Mouse (Mus musculus) forebrain, postnatal 0 days (tissue): ENCODE results near the gene Arid3a. TPM values are rescaled to one million over a fixed set of nuclear protein-coding genes. Genes with fewer than 3 reads are reported as not detected.

Source experiments
- ATAC-seq: fragments of 200-750 bp; cut with Nextera tagmentation; 2 replicates; pipeline ENCODE4 v1.8.0; 2017; ENCODE audit warnings: mild to moderate bottlenecking, moderate library complexity
- DNase-seq: peaks from one replicate; pipeline ENCODE4 v3.0.0-alpha.2; 2015
- H3K27ac ChIP-seq: fragments of 300-500 bp; sonication (generic); 2 replicates; pipeline ENCODE4 v1.5.1; 2014; ENCODE audit warnings: low read depth, mild to moderate bottlenecking, antibody characterized with exemption, low read length, moderate library complexity, mixed read lengths
- H3K27me3 ChIP-seq: fragments of 300-500 bp; sonication (generic); 2 replicates; pipeline ENCODE4 v1.6.1; 2014; ENCODE audit warnings: mild to moderate bottlenecking, low read length, mixed read lengths; ENCODE audit not compliant: insufficient read depth
- H3K36me3 ChIP-seq: fragments of 300-500 bp; sonication (generic); 2 replicates; pipeline ENCODE4 v1.6.1; 2014; ENCODE audit warnings: mild to moderate bottlenecking, moderate library complexity; ENCODE audit not compliant: insufficient read depth
- H3K4me1 ChIP-seq: fragments of 300-500 bp; sonication (generic); 2 replicates; pipeline ENCODE4 v1.6.1; 2014; ENCODE audit warnings: antibody characterized with exemption; ENCODE audit not compliant: insufficient read depth
- H3K4me2 ChIP-seq: fragments of 300-500 bp; sonication (generic); 2 replicates; pipeline ENCODE4 v1.6.1; 2014; ENCODE audit warnings: low read depth, mild to moderate bottlenecking, moderate library complexity
- H3K4me3 ChIP-seq: fragments of 300-500 bp; sonication (generic); 2 replicates; pipeline ENCODE4 v1.5.1; 2014; ENCODE audit warnings: low read depth, low read length, mixed read lengths
- H3K9ac ChIP-seq: fragments of 300-500 bp; sonication (generic); 2 replicates; pipeline ENCODE4 v1.6.1; 2014; ENCODE audit warnings: mild to moderate bottlenecking
- H3K9me3 ChIP-seq: fragments of 300-500 bp; sonication (generic); 2 replicates; pipeline ENCODE4 v1.6.1; 2016; ENCODE audit warnings: low read length
- CTCF ChIP-seq: sonication (generic); IDR thresholded peaks from 2 replicates; pipeline ENCODE4 v1.5.1; 2016; ENCODE audit warnings: antibody characterized with exemption, control low read depth, low read depth
- WGBS: fragments of 180-500 bp; shearing (Covaris S2); extraction: QIAGEN DNeasy Blood & Tissue Kit; methylation state at CpG from one replicate; pipeline ENCODE4 v1.1.7; 2014; 5-methylcytosine and 5-hydroxymethylcytosine counted together
- polyA plus RNA-seq: library from polyadenylated mRNA; unstranded; fragments of >200 nt; fragmentation: Nextera tagmentation; extraction: Ambion mirVana; gene quantifications from 2 replicates; pipeline ENCODE4 v1.2.1, GENCODE M21; 2015
- total RNA-seq: library from RNA; depleted of rRNA; stranded (reverse); fragments of >200 nt; gene quantifications from 2 replicates; pipeline ENCODE4 v1.2.3, GENCODE M21; 2014

The Arid3a gene
- total and polyA plus RNA-seq, 2 experiments from 2014 or later: 2.1 to 7.9 TPM

DNA sequence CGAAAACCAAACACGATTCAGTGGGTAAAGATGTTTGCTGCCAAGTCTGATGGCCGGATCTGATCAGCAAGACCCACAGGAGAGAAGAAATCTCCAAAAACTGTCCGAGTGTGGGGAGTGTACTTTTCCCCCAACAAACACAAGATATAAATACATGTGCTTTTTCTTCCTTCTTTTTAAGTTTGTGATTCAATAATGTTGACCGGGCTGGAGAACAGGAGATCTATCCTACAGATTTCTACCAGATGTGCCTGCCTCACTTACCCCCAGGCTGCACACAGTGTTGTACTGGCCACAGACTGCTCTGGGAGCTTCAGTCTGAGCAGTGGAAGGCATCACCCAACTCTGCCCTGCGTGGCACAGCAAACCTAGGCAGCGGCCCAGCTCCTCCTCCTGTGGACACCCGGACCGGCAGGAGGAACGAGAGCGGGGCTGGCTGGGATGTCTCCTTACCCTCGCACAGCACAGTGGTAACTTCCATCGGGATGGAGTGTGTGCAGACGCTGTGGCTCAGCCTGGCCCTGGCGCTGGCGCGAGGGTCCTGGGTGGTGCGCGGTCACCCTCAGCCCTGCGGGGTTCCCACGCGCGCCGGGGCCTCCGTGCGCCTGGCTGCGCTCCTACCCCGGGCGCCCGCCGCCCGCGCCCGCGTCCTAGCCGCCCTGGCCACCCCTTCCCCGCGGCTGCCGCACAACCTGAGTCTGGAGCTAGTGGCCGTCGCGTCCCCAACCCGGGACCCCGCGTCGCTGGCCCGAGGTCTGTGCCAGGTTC lies 43.8 kb downstream of the Arid3a start, which contains the start of gene Grin3b:
Gene Grin3b, plus strand, starts transcription at position 301 of the 768 bp plus-strand sequence.
- Histone ChIP-seq H3K4me1 (no peaks in the 10 kb centered on the region), H3K4me3 (peak within 1 kb of the TSS; percentile 34), H3K9ac (peak within 1 kb of the TSS; percentile 39), H3K36me3 (peaks cover 32% of the 10 kb centered on the region), H3K9me3 (no peaks in the 10 kb centered on the region), H3K4me2 (peak within 1 kb of the TSS; percentile 64), H3K27me3 (peaks cover 12% of the 10 kb centered on the region), H3K27ac (no peak within 1 kb of the TSS)
- ATAC-seq: peak; percentile 30
- TF ChIP-seq CTCF: no peak
- WGBS: 13% methylated on average over 37 of the region's 47 CpGs
- DNase-seq: no peak

DNA sequence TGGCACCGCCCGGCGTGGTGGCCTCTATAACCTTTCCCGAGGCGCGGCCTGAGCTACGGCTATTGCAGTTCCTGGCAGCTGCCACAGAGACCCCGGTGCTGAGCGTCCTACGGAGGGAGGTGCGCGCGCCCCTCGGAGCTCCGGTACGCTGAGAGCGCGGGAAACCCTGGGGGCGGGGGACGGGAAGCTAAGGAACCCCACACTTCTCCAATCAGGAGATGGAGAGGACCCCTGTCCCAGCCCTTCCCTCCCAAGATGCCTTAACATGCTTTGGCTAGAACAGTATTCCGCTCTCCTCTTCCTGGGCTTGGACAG lies 44.3 kb downstream of the Arid3a start:
- H3K9me3 ChIP-seq: no peaks in the 10 kb centered on the region
- ATAC-seq (peak; percentile 20; the same call in 1 of the 2 replicates), DNase-seq (no peak)
- peak overlapping the region; percentile 34 for H3K4me3 ChIP-seq
- 4% methylated on average over 21 of the region's 21 CpGs for WGBS
- H3K36me3 ChIP-seq: peaks cover 32% of the 10 kb centered on the region
- no peak for TF ChIP-seq CTCF
- peaks cover 12% of the 10 kb centered on the region for H3K27me3 ChIP-seq
- H3K4me2 ChIP-seq: peak overlapping the region; percentile 64
- H3K4me1 ChIP-seq: no peaks in the 10 kb centered on the region
- H3K27ac ChIP-seq: no peak overlapping the region
- peak overlapping the region; percentile 39 for H3K9ac ChIP-seq

DNA sequence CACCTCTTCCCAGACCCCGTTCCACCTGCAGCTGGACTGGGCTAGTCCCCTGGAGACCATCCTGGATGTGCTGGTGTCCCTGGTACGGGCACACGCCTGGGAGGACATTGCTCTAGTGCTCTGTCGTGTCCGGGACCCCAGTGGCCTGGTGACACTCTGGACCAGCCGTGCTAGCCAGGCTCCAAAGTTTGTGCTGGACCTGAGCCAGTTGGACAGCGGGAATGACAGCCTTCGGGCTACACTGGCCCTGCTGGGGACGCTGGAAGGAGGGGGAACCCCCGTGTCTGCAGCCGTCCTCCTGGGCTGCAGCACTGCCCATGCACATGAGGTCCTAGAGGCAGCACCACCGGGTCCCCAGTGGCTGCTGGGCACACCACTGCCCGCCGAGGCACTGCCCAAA lies 46.0 kb downstream of the Arid3a start:
- TF ChIP-seq CTCF: no peak

DNA sequence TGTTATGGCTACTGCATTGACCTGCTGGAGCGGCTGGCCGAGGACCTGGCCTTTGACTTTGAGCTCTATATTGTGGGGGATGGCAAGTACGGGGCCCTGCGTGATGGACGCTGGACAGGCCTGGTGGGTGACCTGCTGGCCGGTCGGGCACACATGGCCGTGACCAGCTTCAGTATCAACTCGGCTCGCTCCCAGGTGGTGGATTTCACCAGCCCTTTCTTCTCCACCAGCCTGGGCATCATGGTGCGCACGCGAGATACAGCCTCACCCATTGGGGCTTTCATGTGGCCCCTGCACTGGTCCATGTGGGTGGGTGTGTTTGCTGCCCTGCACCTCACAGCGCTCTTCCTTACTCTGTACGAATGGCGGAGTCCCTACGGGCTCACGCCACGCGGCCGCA lies 47.2 kb downstream of the Arid3a start:
- Histone ChIP-seq H3K27me3 (peaks cover 12% of the 10 kb centered on the region), H3K4me2 (no peak overlapping the region), H3K27ac (no peak overlapping the region), H3K9ac (no peak overlapping the region), H3K36me3 (peaks cover 42% of the 10 kb centered on the region), H3K4me1 (no peaks in the 10 kb centered on the region), H3K4me3 (no peak overlapping the region), H3K9me3 (no peaks in the 10 kb centered on the region)
- DNase-seq: no peak
- no peak for ATAC-seq
- TF ChIP-seq CTCF: no peak
- WGBS: 94% methylated on average over 21 of the region's 21 CpGs

More for the DNA sequence above, 46.0 kb downstream of the Arid3a start:
- Histone ChIP-seq H3K9ac (no peak overlapping the region), H3K4me1 (no peaks in the 10 kb centered on the region), H3K4me2 (no peak overlapping the region), H3K9me3 (no peaks in the 10 kb centered on the region), H3K27me3 (peaks cover 12% of the 10 kb centered on the region), H3K27ac (no peak overlapping the region), H3K36me3 (peaks cover 32% of the 10 kb centered on the region), H3K4me3 (no peak overlapping the region)
- WGBS: 57% methylated on average over 14 of the region's 14 CpGs
- DNase-seq: no peak
- ATAC-seq: no peak

DNA sequence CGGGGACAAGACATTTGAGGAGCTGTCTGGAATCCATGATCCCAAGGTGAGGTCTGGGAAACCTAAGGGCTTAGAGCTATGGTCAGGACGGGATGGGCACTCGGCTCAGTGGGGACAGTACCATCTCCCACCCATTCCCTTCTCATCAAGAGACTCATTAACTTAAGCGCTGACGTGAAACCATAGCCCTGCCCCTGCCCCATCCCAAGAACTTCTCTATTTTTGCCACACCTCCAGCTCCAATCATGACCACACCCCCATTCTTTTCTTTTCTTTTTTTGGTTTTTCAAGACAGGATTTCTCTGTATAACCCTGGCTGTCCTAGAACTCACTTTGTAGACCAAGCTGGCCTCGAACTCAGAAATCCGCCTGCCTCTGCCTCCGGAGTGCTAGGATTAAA lies 47.8 kb downstream of the Arid3a start:
- Histone ChIP-seq H3K27me3 (peaks cover 12% of the 10 kb centered on the region), H3K9me3 (no peaks in the 10 kb centered on the region), H3K4me3 (no peak overlapping the region), H3K4me2 (no peak overlapping the region), H3K9ac (no peak overlapping the region), H3K4me1 (no peaks in the 10 kb centered on the region), H3K36me3 (peaks cover 45% of the 10 kb centered on the region), H3K27ac (no peak overlapping the region)
- no peak for DNase-seq
- TF ChIP-seq CTCF: no peak
- WGBS: 89% methylated on average over 8 of the region's 8 CpGs
- ATAC-seq: no peak

DNA sequence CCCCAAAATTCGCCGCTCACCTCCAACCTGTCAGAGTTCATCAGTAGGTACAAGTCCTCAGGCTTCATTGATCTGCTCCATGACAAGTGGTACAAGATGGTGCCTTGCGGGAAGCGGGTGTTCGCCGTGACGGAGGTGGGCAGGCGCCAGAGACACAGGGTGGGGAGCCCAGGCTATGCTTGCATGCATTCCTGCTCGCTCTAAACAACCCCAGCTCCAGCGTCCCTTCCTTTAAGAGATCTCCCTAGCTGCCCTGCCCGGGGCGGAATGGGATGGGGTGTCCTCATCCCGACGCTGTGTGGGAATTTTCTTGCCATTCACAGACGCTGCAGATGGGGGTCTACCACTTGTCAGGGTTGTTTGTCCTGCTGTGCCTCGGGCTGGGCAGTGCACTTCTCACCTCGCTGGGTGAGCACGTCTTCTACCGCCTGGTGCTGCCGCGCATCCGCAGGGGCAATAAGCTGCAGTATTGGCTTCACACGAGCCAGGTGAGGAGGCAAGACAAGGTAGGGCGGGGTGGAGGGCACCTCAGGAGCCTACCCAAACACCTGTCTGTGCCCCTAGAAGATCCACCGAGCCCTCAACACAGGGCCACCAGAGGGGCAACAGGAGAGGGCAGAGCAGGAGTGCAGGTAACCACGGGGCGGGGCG lies 49.4 kb downstream of the Arid3a start:
- Histone ChIP-seq H3K4me1 (no peaks in the 10 kb centered on the region), H3K36me3 (peaks cover 45% of the 10 kb centered on the region), H3K4me2 (no peak overlapping the region), H3K4me3 (no peak overlapping the region), H3K9ac (no peak overlapping the region), H3K27ac (no peak overlapping the region), H3K9me3 (no peaks in the 10 kb centered on the region), H3K27me3 (peaks cover 11% of the 10 kb centered on the region)
- TF ChIP-seq CTCF: no peak
- 90% methylated on average over 27 of the region's 28 CpGs for WGBS
- DNase-seq: no peak
- no peak for ATAC-seq

DNA sequence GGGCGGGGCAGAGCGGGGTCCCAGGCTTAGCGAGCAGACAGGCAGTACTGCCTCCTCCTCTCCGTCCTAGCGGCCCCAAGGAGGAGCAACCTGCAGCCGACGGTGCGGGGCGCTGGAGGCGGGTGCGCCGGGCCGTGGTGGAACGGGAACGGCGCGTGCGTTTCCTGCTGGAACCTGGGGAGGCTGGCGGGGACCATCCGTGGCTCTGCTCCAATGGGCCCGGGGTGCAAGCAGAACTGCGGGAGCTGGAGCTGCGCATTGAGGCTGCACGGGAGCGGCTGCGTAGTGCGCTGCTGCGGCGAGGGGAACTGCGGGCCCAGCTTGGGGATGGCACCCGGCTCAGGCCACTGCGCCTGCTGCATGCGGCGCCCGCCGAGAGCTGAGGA lies 49.9 kb downstream of the Arid3a start:
- Histone ChIP-seq H3K27ac (no peak overlapping the region), H3K27me3 (peaks cover 6% of the 10 kb centered on the region), H3K4me1 (no peaks in the 10 kb centered on the region), H3K9me3 (no peaks in the 10 kb centered on the region), H3K36me3 (peaks cover 45% of the 10 kb centered on the region), H3K9ac (no peak overlapping the region), H3K4me2 (no peak overlapping the region), H3K4me3 (no peak overlapping the region)
- 79% methylated on average over 29 of the region's 36 CpGs for WGBS
- no peak for TF ChIP-seq CTCF
- DNase-seq: no peak
- ATAC-seq: no peak
